12 mouse cellular contexts compared by ENCODE assay signal in the genomic region with DNA sequence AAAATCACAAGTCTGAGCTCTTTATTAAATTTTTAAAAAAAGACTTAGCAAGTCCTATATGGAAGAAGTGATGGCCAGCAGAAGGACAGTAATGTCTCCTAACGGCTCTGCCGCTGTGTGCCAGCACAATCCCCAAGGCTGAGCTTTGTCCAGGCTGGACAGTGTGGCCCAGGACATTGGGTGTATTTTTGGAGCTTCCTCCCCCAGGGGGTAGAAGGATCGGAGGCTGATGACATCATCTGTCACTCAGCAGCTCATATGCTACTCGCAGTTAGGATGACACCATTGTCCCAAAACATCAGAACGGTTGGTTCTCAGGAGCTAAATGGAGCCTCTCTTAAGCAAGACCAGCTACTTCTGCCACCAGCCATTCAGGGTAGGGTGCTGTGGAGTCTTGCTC.
A peak's percentile ranks its signal among the peaks of the same experiment; 100 is the strongest.
DNase-seq lines count a peak whose midpoint lies in the region; ATAC-seq and TF ChIP-seq lines count a peak whose summit lies in the region.
"Had no signal": no experiment of that assay in that cellular context is flagged by ENCODE, and none has a peak within 500 bp of the region (broad histone marks: within the 10 kb centered on the region; RNA-seq: fewer than 3 reads in every experiment).

No protein-coding gene starts in this region.

- H3K4me1 ChIP-seq in liver, embryonic 13.5 days (replicated peaks) = peaks cover 45% of the 10 kb centered on the region
- H3K4me1 ChIP-seq in liver, embryonic 12.5 days = peaks cover 48% of the 10 kb centered on the region
- peaks cover 72% of the 10 kb centered on the region for H3K4me1 ChIP-seq in heart, embryonic 13.5 days

- H3K9me3 ChIP-seq in liver, embryonic 13.5 days (replicated peaks) = no peaks in the 10 kb centered on the region
- H3K9me3 ChIP-seq in liver, embryonic 12.5 days (replicated peaks) = no peaks in the 10 kb centered on the region
- no peaks in the 10 kb centered on the region for H3K9me3 ChIP-seq in heart, embryonic 13.5 days
- H3K9me3 ChIP-seq: neural tube, embryonic 13.5 days; stomach, embryonic 15.5 days had no signal

- H3K27ac ChIP-seq in liver, embryonic 13.5 days = peak overlapping the region; percentile 26; the same call in 1 of the 2 replicates
- no peak overlapping the region; the same call in 1 of the 2 replicates for H3K27ac ChIP-seq in liver, embryonic 12.5 days
- peak overlapping the region; percentile 64 for H3K27ac ChIP-seq in heart, embryonic 13.5 days (replicated peaks)
- H3K27ac ChIP-seq: liver, embryonic 14.5 days; neural tube, embryonic 13.5 days; stomach, embryonic 15.5 days had no signal

- intact Hi-C loops in gastrocnemius, postnatal 14 days (cut with DNase I; ENCODE audit: low total_unique reads) = no loop called here

- no peak overlapping the region for H3K9ac ChIP-seq in liver, embryonic 13.5 days
- H3K9ac ChIP-seq in liver, embryonic 12.5 days = no peak overlapping the region
- peak overlapping the region; percentile 11; the same call in 1 of the 2 replicates for H3K9ac ChIP-seq in heart, embryonic 13.5 days
- H3K9ac ChIP-seq: liver, embryonic 14.5 days; stomach, embryonic 15.5 days had no signal

- no peak for ATAC-seq in liver, embryonic 13.5 days (ENCODE audit: low read depth)
- ATAC-seq in liver, embryonic 12.5 days = no peak
- ATAC-seq in heart, embryonic 13.5 days (ENCODE audit: extremely low read depth, insufficient number of reproducible peaks, low FRiP score, low TSS enrichment) = no peak

- peak; percentile 60 for DNase-seq in gastrocnemius, adult 18-20 months (ENCODE audit: low spot score)
- no peak for DNase-seq in gastrocnemius, postnatal 14 days
- no peak for DNase-seq in liver, embryonic 13.5 days
- DNase-seq in brain, embryonic 14.5 days (ENCODE audit: low read depth) = peak; percentile 1
- DNase-seq in thymus, postnatal 14 days = no peak
- no peak for DNase-seq in urinary bladder, postnatal 36 days (ENCODE audit: low spot score in 2 of 2)

- H3K27me3 ChIP-seq in liver, embryonic 13.5 days = peaks cover 2% of the 10 kb centered on the region; the same call in 1 of the 2 replicates
- H3K27me3 ChIP-seq in liver, embryonic 12.5 days (replicated peaks) = peaks cover 19% of the 10 kb centered on the region
- no peaks in the 10 kb centered on the region for H3K27me3 ChIP-seq in heart, embryonic 13.5 days (replicated peaks)
- H3K27me3 ChIP-seq: neural tube, embryonic 13.5 days; stomach, embryonic 15.5 days had no signal

- WGBS in liver, embryonic 13.5 days (ENCODE audit: insufficient replicate concordance) = 66% methylated on average over 5 of the region's 5 CpGs
- WGBS in liver, embryonic 12.5 days (ENCODE audit: insufficient replicate concordance) = 60% methylated on average over 5 of the region's 5 CpGs
- WGBS in heart, embryonic 13.5 days = 30% methylated on average over 5 of the region's 5 CpGs

- H3K4me2 ChIP-seq in liver, embryonic 13.5 days = no peak overlapping the region
- no peak overlapping the region; the same call in 1 of the 2 replicates for H3K4me2 ChIP-seq in liver, embryonic 12.5 days
- peak overlapping the region; percentile 13; the same call in 1 of the 2 replicates for H3K4me2 ChIP-seq in heart, embryonic 13.5 days
- H3K4me2 ChIP-seq: midbrain, embryonic 11.5 days; neural tube, embryonic 13.5 days; stomach, embryonic 15.5 days had no signal

- TF ChIP-seq POLR2A in brain, embryonic 14.5 days (IDR thresholded peaks at IDR 0.05; ENCODE audit: borderline replicate concordance, extremely low read depth, insufficient read depth, insufficient read length, poor library complexity, severe bottlenecking) = no peak

- no peak for TF ChIP-seq CTCF in brain, embryonic 14.5 days (IDR thresholded peaks at IDR 0.05; ENCODE audit: borderline replicate concordance, extremely low read depth, insufficient read depth, insufficient read length)

- H3K4me3 ChIP-seq in liver, embryonic 13.5 days (replicated peaks) = no peak overlapping the region
- H3K4me3 ChIP-seq in liver, embryonic 12.5 days = no peak overlapping the region
- no peak overlapping the region for H3K4me3 ChIP-seq in heart, embryonic 13.5 days
- H3K4me3 ChIP-seq: neural tube, embryonic 13.5 days; stomach, embryonic 15.5 days had no signal

- H3K36me3 ChIP-seq in liver, embryonic 13.5 days = no peaks in the 10 kb centered on the region
- H3K36me3 ChIP-seq in liver, embryonic 12.5 days = no peaks in the 10 kb centered on the region
- H3K36me3 ChIP-seq in heart, embryonic 13.5 days = peaks cover 7% of the 10 kb centered on the region; the same call in 1 of the 2 replicates
- H3K36me3 ChIP-seq: neural tube, embryonic 13.5 days; stomach, embryonic 15.5 days had no signal

Comparison
In these comparisons a context has a peak if more than half of its experiments do, and no peak if none do; other contexts are left out.
1. DNase-seq: peak in gastrocnemius, adult 18-20 months (single experiment) and brain, embryonic 14.5 days (single experiment); none in gastrocnemius, postnatal 14 days (single experiment), liver, embryonic 13.5 days (single experiment), thymus, postnatal 14 days (single experiment) and urinary bladder, postnatal 36 days (0 of 2).